Mouse (Mus musculus): ENCODE data around the gene Srf. TPM values are rescaled to one million over a fixed set of nuclear protein-coding genes. Genes with fewer than 3 reads are reported as not detected.
"Not testable (repeated sequence)": the region's sequence is repeated elsewhere in the genome, so short reads cannot be mapped to it uniquely, and the experiment has no call there.

Gene Srf
- total RNA-seq, 2 experiments from 2014 or later = 55.2 to 58.1 TPM

GRCm38 (mm10) chr17:46557321-46557720 lies 1.3 kb upstream of the Srf start:
- intact Hi-C loops (cut with DNase I) = loop anchor here (10.0 kb wide), 1 partner anchor 87 kb away; the partner anchor contains the start of genes Klc4 and Mrpl2
- not testable (repeated sequence) for DNase-seq

- DNase-seq = peak; percentile 34
- intact Hi-C loops (cut with DNase I) = loop anchor here (10.0 kb wide), 1 partner anchor 88 kb away; the partner anchor contains the start of genes Klc4 and Mrpl2
Observed at GRCm38 (mm10) chr17:46556584-46556945, 590 bp upstream of the Srf start.

- DNase-seq = peak; percentile 50
- intact Hi-C loops (cut with DNase I) = loop anchor here (10.0 kb wide), 1 partner anchor 90 kb away; the partner anchor contains the start of genes Klc4 and Mrpl2
Observed at GRCm38 (mm10) chr17:46554977-46555672, 850 bp downstream of the Srf start.

- DNase-seq = no peak
- intact Hi-C loops (cut with DNase I) = loop anchor here (10.0 kb wide), 1 partner anchor 90 kb away; the partner anchor contains the start of genes Klc4 and Mrpl2
Observed at GRCm38 (mm10) chr17:46554646-46554976, 1.4 kb downstream of the Srf start.

GRCm38 (mm10) chr17:46553926-46554325 lies 2.0 kb downstream of the Srf start:
- no peak for DNase-seq
- intact Hi-C loops (cut with DNase I) = loop anchor here (10.0 kb wide), 1 partner anchor 91 kb away; the partner anchor contains the start of genes Klc4 and Mrpl2

- no peak for DNase-seq
- intact Hi-C loops (cut with DNase I) = loop anchor here (10.0 kb wide), 1 partner anchor 91 kb away; the partner anchor contains the start of genes Klc4 and Mrpl2
Observed at GRCm38 (mm10) chr17:46553469-46553868, 2.5 kb downstream of the Srf start.

GRCm38 (mm10) chr17:46552841-46553423 lies 3.0 kb downstream of the Srf start:
- intact Hi-C loops (cut with DNase I) = loop anchor here (10.0 kb wide), 1 partner anchor 92 kb away; the partner anchor contains the start of genes Klc4 and Mrpl2
- peak; percentile 92 for DNase-seq

GRCm38 (mm10) chr17:46552151-46552550 lies 3.8 kb downstream of the Srf start:
- no peak for DNase-seq
- intact Hi-C loops (cut with DNase I) = loop anchor here (10.0 kb wide), 1 partner anchor 93 kb away; the partner anchor contains the start of genes Klc4 and Mrpl2

GRCm38 (mm10) chr17:46551369-46551768 lies 4.6 kb downstream of the Srf start:
- no peak for DNase-seq
- intact Hi-C loops (cut with DNase I) = loop anchor here (10.0 kb wide), 1 partner anchor 93 kb away; the partner anchor contains the start of genes Klc4 and Mrpl2

GRCm38 (mm10) chr17:46550904-46551303 lies 5.1 kb downstream of the Srf start:
- DNase-seq = no peak
- intact Hi-C loops (cut with DNase I) = loop anchor here (10.0 kb wide), 1 partner anchor 94 kb away; the partner anchor contains the start of genes Klc4 and Mrpl2

- DNase-seq = no peak
- intact Hi-C loops (cut with DNase I) = loop anchor here (10.0 kb wide), 1 partner anchor 95 kb away; the partner anchor contains the start of genes Klc4 and Mrpl2
Observed at GRCm38 (mm10) chr17:46549642-46550041, 6.3 kb downstream of the Srf start.

GRCm38 (mm10) chr17:46549193-46549592 lies 6.8 kb downstream of the Srf start:
- intact Hi-C loops (cut with DNase I) = no loop called here
- peak; percentile 69 for DNase-seq

- intact Hi-C loops (cut with DNase I) = no loop called here
- no peak for DNase-seq
Observed at GRCm38 (mm10) chr17:46548741-46549140, 7.2 kb downstream of the Srf start.

GRCm38 (mm10) chr17:46547923-46548322 lies 8.1 kb downstream of the Srf start:
- no peak for DNase-seq
- intact Hi-C loops (cut with DNase I) = no loop called here

GRCm38 (mm10) chr17:46546995-46547394 lies 9.0 kb downstream of the Srf start:
- intact Hi-C loops (cut with DNase I) = no loop called here
- DNase-seq = no peak

GRCm38 (mm10) chr17:46546591-46546990 lies 9.4 kb downstream of the Srf start:
- DNase-seq = no peak

GRCm38 (mm10) chr17:46545813-46546564 lies 10.0 kb downstream of the Srf start, which contains the start of gene Cul9:
Cul9 (minus strand) TSS chr17:46546388.
- intact Hi-C loops (cut with DNase I) = no loop called here
- peak; percentile 83 for DNase-seq

More at GRCm38 (mm10) chr17:46546591-46546990, 9.4 kb downstream of the Srf start:
- intact Hi-C loops (cut with DNase I) = no loop called here

GRCm38 (mm10) chr17:46543661-46544060 lies 12.3 kb downstream of the Srf start:
- DNase-seq = no peak
- intact Hi-C loops (cut with DNase I) = no loop called here

GRCm38 (mm10) chr17:46525579-46526307 lies 30.2 kb downstream of the Srf start:
- DNase-seq = peak; percentile 84
- intact Hi-C loops (cut with DNase I) = no loop called here

- intact Hi-C loops (cut with DNase I) = no loop called here
- no peak for DNase-seq
Observed at GRCm38 (mm10) chr17:46525065-46525464, 30.9 kb downstream of the Srf start.
